Mouse (Mus musculus) myocyte (in vitro differentiated cells): ENCODE results near the gene Srrm4. TPM values are rescaled to one million over a fixed set of nuclear protein-coding genes. Genes with fewer than 3 reads are reported as not detected.

Source experiments
- H3K27me3 ChIP-seq: one replicate; pipeline ENCODE4 v1.6.1; 2011; ENCODE audit not compliant: control insufficient read depth, insufficient read depth, insufficient read length
- H3K36me3 ChIP-seq: one replicate; pipeline ENCODE4 v1.6.1; 2011; ENCODE audit not compliant: control insufficient read depth, insufficient read depth
- H3K4me2 ChIP-seq: one replicate; pipeline ENCODE4 v1.6.1; 2011; ENCODE audit warnings: low read depth, control low read depth
- H3K4me3 ChIP-seq: one replicate; pipeline ENCODE4 v1.5.1; 2011; ENCODE audit warnings: mild to moderate bottlenecking, control low read depth, moderate library complexity
- H3K79me2 ChIP-seq: one replicate; pipeline ENCODE4 v1.6.1; 2011; ENCODE audit not compliant: control insufficient read depth, insufficient read depth
- H3ac ChIP-seq: one replicate; pipeline ENCODE4 v1.6.1; 2011; ENCODE audit not compliant: control insufficient read depth, insufficient read length
- CEBPB ChIP-seq: IDR thresholded peaks from 2 replicates; pipeline ENCODE4 v1.6.1; 2011; ENCODE audit warnings: mild to moderate bottlenecking, moderate library complexity; ENCODE audit not compliant: poor library complexity, insufficient read depth, severe bottlenecking
- E2F4 ChIP-seq: IDR thresholded peaks from one replicate; pipeline ENCODE4 v1.6.1; 2011; ENCODE audit warnings: mild to moderate bottlenecking, control low read depth, moderate library complexity; ENCODE audit not compliant: insufficient read depth
- MAX ChIP-seq: IDR thresholded peaks from one replicate; pipeline ENCODE4 v1.6.1; 2011; ENCODE audit warnings: low read depth, mild to moderate bottlenecking, control low read depth
- MYOD1 ChIP-seq, 3 experiments: IDR thresholded peaks; one replicate each; pipeline ENCODE4 v1.6.1; 2011; ENCODE audit warnings: control low read depth in 2 of 3, low read depth in 2 of 3, mild to moderate bottlenecking in 2 of 3, moderate library complexity in 1 of 3; ENCODE audit not compliant: insufficient read length in 2 of 3, control insufficient read depth in 1 of 3
- MYOG ChIP-seq, 3 experiments: IDR thresholded peaks; one replicate each; pipeline ENCODE4 v1.6.1; 2011; ENCODE audit warnings: control low read depth in 2 of 3, low read depth in 2 of 3, mild to moderate bottlenecking in 2 of 3; ENCODE audit not compliant: insufficient read length in 2 of 3, control insufficient read depth in 1 of 3, insufficient read depth in 1 of 3
- POLR2A ChIP-seq: IDR thresholded peaks from one replicate; pipeline ENCODE4 v1.6.1; 2011; ENCODE audit warnings: low read depth, mild to moderate bottlenecking, control low read depth, moderate library complexity; ENCODE audit not compliant: insufficient read length
- POLR2AphosphoS2 ChIP-seq: IDR thresholded peaks from one replicate; pipeline ENCODE4 v1.6.1; 2011; ENCODE audit warnings: low read depth, control low read depth; ENCODE audit not compliant: insufficient read length
- REST ChIP-seq: IDR thresholded peaks from one replicate; pipeline ENCODE4 v1.6.1; 2011; ENCODE audit warnings: mild to moderate bottlenecking, control low read depth, moderate library complexity; ENCODE audit not compliant: insufficient read depth, insufficient read length
- SRF ChIP-seq: IDR thresholded peaks from one replicate; pipeline ENCODE4 v1.6.1; 2011; ENCODE audit warnings: low read depth; ENCODE audit not compliant: control insufficient read depth, insufficient read length
- TCF12 ChIP-seq: IDR thresholded peaks from one replicate; pipeline ENCODE4 v1.6.1; 2011; ENCODE audit warnings: mild to moderate bottlenecking, control low read depth; ENCODE audit not compliant: poor library complexity, insufficient read depth, severe bottlenecking
- TCF3 ChIP-seq: IDR thresholded peaks from one replicate; pipeline ENCODE4 v1.6.1; 2011; ENCODE audit warnings: low read depth, control low read depth; ENCODE audit not compliant: insufficient read length
- USF1 ChIP-seq: IDR thresholded peaks from one replicate; pipeline ENCODE4 v1.6.1; 2011; ENCODE audit warnings: low read depth, mild to moderate bottlenecking, control low read depth, moderate library complexity
- polyA plus RNA-seq: library from polyadenylated mRNA; unstranded; fragments of >200 nt; fragmentation: generic; extraction: Trizol; gene quantifications from one replicate; pipeline ENCODE4 v1.2.1, GENCODE M21; 2012; ENCODE audit warnings: missing spikeins

Gene Srrm4
- polyA plus RNA-seq, 1 experiment = 0.12 TPM

GRCm38 (mm10) chr5:116542317-116542716 is 49.3 kb downstream of the Srrm4 start:
- Histone ChIP-seq H3K79me2 (no peaks in the 10 kb centered on the region), H3K27me3 (no peaks in the 10 kb centered on the region)
- TF ChIP-seq SRF = no peak
- no peak for TF ChIP-seq MYOD1 (IDR thresholded peaks at IDR 0.05; ENCODE audit: control insufficient read depth in 1 of 3, insufficient read length in 2 of 3, low read depth in 2 of 3)
- no peak for TF ChIP-seq CEBPB

GRCm38 (mm10) chr5:116541128-116541527 is 50.5 kb downstream of the Srrm4 start:
- Histone ChIP-seq H3ac (no peak overlapping the region), H3K4me3 (no peak overlapping the region), H3K27me3 (no peaks in the 10 kb centered on the region), H3K79me2 (no peaks in the 10 kb centered on the region), H3K36me3 (no peaks in the 10 kb centered on the region), H3K4me2 (no peak overlapping the region)
- TF ChIP-seq REST (no peak), SRF (no peak), POLR2A (no peak), E2F4 (no peak), MYOG (IDR thresholded peaks at IDR 0.05; ENCODE audit: control insufficient read depth in 1 of 3, insufficient read depth in 1 of 3, insufficient read length in 2 of 3, low read depth in 2 of 3) (no peak), TCF3 (no peak), USF1 (no peak), TCF12 (no peak), MAX (no peak), MYOD1 (IDR thresholded peaks at IDR 0.05; ENCODE audit: control insufficient read depth in 1 of 3, insufficient read length in 2 of 3, low read depth in 2 of 3) (no peak), POLR2AphosphoS2 (no peak), CEBPB (no peak)

More at GRCm38 (mm10) chr5:116542317-116542716, 49.3 kb downstream of the Srrm4 start:
- Histone ChIP-seq H3K4me3 (no peak overlapping the region), H3ac (no peak overlapping the region), H3K4me2 (no peak overlapping the region), H3K36me3 (no peaks in the 10 kb centered on the region)

DNA sequence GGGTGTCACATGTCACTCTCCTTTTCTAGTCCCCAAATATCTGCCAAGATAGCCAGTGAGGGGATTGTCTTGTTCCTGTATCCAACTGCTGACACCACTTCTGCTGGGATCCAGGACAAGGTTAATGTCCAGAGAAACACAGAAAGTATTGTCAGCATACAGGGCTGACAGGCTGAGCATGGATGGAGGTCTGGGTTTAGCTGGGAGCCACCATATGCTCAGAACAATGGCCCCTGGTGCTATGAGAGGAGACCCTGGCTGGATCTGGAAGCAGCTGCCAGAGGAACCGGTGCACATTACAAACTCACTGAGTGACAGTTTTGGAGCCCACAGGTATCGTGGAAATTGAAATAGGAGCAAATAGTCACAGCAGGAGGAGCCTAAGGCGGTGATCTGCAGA is 52.3 kb downstream of the Srrm4 start:
- no peak for TF ChIP-seq TCF3
- H3K4me3 ChIP-seq = no peak overlapping the region
- no peaks in the 10 kb centered on the region for H3K36me3 ChIP-seq
- no peaks in the 10 kb centered on the region for H3K27me3 ChIP-seq
- no peak overlapping the region for H3K4me2 ChIP-seq
- no peak overlapping the region for H3ac ChIP-seq
- H3K79me2 ChIP-seq = no peaks in the 10 kb centered on the region

DNA sequence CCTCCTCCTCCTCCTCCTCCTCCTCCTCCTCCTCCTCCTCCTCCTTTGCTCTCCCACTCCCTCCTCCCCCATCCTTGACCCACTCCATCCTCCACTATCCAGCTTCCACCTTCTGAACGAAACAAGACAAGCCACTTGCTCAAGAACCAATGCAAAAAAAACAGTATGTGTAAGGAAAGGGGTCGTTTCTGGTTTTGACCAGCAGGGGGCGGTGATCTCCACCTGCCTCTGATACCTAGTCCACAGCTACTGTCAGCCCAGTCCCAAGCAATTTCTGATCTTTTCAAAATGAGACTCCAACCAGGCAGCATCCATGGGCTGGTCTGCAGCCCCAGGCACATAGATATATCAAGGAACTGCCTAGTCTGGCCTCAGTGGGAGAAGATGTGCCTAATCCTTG is 53.1 kb downstream of the Srrm4 start:
- H3K36me3 ChIP-seq = no peaks in the 10 kb centered on the region
- H3K4me3 ChIP-seq = no peak overlapping the region
- H3K79me2 ChIP-seq = no peaks in the 10 kb centered on the region
- no peaks in the 10 kb centered on the region for H3K27me3 ChIP-seq
- no peak for TF ChIP-seq MAX
- no peak for TF ChIP-seq SRF
- TF ChIP-seq TCF3 = no peak
- no peak for TF ChIP-seq POLR2AphosphoS2
- no peak for TF ChIP-seq E2F4
- TF ChIP-seq USF1 = no peak
- TF ChIP-seq CEBPB = no peak
- TF ChIP-seq TCF12 = no peak
- no peak for TF ChIP-seq REST
- no peak for TF ChIP-seq POLR2A
- TF ChIP-seq MYOG (IDR thresholded peaks at IDR 0.05; ENCODE audit: control insufficient read depth in 1 of 3, insufficient read depth in 1 of 3, insufficient read length in 2 of 3, low read depth in 2 of 3) = no peak
- no peak for TF ChIP-seq MYOD1 (IDR thresholded peaks at IDR 0.05; ENCODE audit: control insufficient read depth in 1 of 3, insufficient read length in 2 of 3, low read depth in 2 of 3)
- no peak overlapping the region for H3K4me2 ChIP-seq
- H3ac ChIP-seq = no peak overlapping the region

DNA sequence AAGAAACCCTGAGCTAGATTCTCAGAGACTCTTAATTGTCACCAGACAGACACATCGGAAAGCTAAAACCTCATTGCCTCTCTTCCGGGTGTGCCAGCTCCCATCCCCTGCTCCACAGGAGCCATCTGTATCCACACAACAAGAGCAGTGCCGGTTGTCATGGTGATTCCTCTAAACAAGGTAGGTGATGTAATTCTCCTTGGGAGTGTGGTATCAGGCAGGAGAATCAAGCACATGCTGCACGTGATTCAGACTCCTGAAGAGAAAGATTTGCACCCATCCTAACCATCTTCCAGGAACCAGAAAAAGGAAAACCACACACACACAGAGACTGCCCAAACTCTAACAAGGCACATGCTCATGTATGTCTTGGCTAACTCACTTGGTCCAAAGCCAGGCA is 65.3 kb downstream of the Srrm4 start:
- TF ChIP-seq MYOG (IDR thresholded peaks at IDR 0.05; ENCODE audit: control insufficient read depth in 1 of 3, insufficient read depth in 1 of 3, insufficient read length in 2 of 3, low read depth in 2 of 3) (no peak), CEBPB (no peak), REST (no peak), USF1 (no peak), MAX (no peak), MYOD1 (IDR thresholded peaks at IDR 0.05; ENCODE audit: control insufficient read depth in 1 of 3, insufficient read length in 2 of 3, low read depth in 2 of 3) (no peak), TCF12 (no peak), TCF3 (no peak), POLR2A (no peak), SRF (no peak), POLR2AphosphoS2 (no peak), E2F4 (no peak)

More for the DNA sequence above, 65.3 kb downstream of the Srrm4 start:
- Histone ChIP-seq H3ac (no peak overlapping the region), H3K27me3 (no peaks in the 10 kb centered on the region), H3K79me2 (no peaks in the 10 kb centered on the region), H3K4me3 (no peak overlapping the region), H3K4me2 (no peak overlapping the region), H3K36me3 (no peaks in the 10 kb centered on the region)
